Mouse (Mus musculus): ENCODE measurements around the gene Cklf. TPM values are rescaled to one million over a fixed set of nuclear protein-coding genes. Genes with fewer than 3 reads are reported as not detected.
"Not testable (repeated sequence)": the region's sequence is repeated elsewhere in the genome, so short reads cannot be mapped to it uniquely, and the experiment has no call there.

The Cklf gene
- polyA plus RNA-seq, 1 experiment from 2014 or later: 38.2 TPM

DNA sequence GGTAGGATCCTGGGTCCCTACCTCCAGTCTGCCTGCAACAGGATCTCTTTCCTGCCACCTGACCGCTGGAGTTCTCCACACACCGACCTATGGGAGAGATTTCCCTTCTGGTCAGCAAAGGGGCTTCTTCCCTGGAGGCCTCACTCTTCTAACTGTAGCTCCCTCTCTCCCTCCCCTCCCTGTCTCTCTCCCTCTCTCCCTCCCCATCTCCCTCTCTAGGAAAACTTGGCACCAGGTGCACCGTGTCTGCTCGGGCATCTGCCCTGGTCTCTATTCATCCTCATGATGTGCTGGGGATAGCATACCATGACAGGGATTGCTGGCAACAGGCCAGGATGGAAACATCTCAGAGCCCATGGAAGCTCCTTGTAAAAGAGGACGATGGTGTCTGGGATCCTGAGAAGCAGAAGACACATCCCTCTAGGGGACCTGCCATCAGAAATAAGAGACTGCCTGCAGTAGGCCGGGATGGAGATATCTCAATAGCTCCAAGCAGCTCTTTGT, 18.3 kb downstream of the Cklf start:
- Histone ChIP-seq H3K36me3 (peaks cover 7% of the 10 kb centered on the region; the same call in 1 of the 2 replicates), H3K9ac (no peak overlapping the region), H3K9me3 (no peaks in the 10 kb centered on the region), H3K4me2 (replicated peaks) (no peak overlapping the region), H3K4me1 (no peaks in the 10 kb centered on the region), H3K4me3 (no peak overlapping the region), H3K27me3 (replicated peaks) (no peaks in the 10 kb centered on the region), H3K27ac (no peak overlapping the region)
- WGBS: 92% methylated on average over 6 of the region's 6 CpGs
- ATAC-seq (ENCODE audit: low FRiP score, low read depth): no peak

DNA sequence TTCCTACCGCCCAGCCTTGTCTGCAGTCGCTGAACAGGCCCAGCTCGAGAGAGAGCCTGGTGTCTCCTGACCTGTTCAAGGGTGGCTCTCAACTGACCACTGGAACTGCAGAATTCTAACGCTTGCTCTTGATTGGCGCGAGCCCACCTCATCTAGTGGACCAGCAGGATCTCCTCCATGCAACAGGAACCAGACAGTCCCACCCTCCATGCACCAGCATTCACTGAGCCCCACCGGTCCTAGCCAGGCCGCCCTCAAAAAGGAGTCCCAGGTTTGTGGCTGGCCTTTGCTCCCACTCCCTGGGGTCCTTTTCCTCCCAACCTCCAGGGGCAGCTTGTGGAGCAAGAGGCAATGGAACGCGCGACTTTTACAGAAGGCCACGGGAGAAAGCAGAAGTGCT, 42.4 kb downstream of the Cklf start, which contains the start of gene Cmtm2a:
Gene Cmtm2a (minus strand): TSS at position 101 of the 400 bp plus-strand sequence.
- H3K36me3 ChIP-seq; H3K9me3 ChIP-seq; H3K4me1 ChIP-seq; H3K9ac ChIP-seq; H3K4me2 ChIP-seq (replicated peaks); H3K4me3 ChIP-seq; H3K27ac ChIP-seq; H3K27me3 ChIP-seq (replicated peaks); ATAC-seq (ENCODE audit: low FRiP score, low read depth): not testable (repeated sequence)
- 85% methylated on average over 12 of the region's 12 CpGs for WGBS

- Histone ChIP-seq H3K9ac (no peak overlapping the region), H3K27me3 (replicated peaks) (no peaks in the 10 kb centered on the region), H3K4me1 (no peaks in the 10 kb centered on the region), H3K4me3 (no peak overlapping the region), H3K27ac (no peak overlapping the region), H3K36me3 (no peaks in the 10 kb centered on the region), H3K9me3 (no peaks in the 10 kb centered on the region), H3K4me2 (replicated peaks) (no peak overlapping the region)
- ATAC-seq (ENCODE audit: low FRiP score, low read depth): no peak
- WGBS: 93% methylated on average over 1 of the region's 1 CpGs
Measured at GRCm38 (mm10) chr8:104294396-104294795, 43.7 kb downstream of the Cklf start.

DNA sequence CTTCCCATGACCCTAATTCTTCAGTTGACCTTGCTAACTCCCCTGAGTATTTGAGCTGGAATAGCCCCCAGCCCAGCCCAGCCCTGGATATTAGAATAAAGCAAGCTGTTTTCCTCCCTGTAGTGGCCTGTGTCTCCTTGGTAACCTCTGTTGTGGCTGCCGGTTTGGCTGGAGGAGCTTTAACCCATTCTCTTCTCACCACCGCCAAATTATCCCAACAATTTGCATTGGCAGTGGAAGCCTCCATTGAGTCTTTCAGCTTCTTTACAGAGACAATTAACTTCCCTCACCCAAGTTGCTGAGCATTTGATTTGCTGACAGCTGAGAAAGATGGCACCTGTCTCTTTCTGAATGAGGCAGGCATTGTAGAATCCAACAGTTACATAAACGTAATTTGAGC, 50.9 kb downstream of the Cklf start:
- H3K36me3 ChIP-seq; H3K9me3 ChIP-seq; H3K27ac ChIP-seq; H3K4me1 ChIP-seq; H3K27me3 ChIP-seq (replicated peaks); H3K4me2 ChIP-seq (replicated peaks); H3K4me3 ChIP-seq; H3K9ac ChIP-seq: not testable (repeated sequence)
- ATAC-seq (ENCODE audit: low FRiP score, low read depth): 0 out of 2 replicates have a peak, but pooled peaks have one; percentile 53
- WGBS: 8% methylated on average over 3 of the region's 3 CpGs

DNA sequence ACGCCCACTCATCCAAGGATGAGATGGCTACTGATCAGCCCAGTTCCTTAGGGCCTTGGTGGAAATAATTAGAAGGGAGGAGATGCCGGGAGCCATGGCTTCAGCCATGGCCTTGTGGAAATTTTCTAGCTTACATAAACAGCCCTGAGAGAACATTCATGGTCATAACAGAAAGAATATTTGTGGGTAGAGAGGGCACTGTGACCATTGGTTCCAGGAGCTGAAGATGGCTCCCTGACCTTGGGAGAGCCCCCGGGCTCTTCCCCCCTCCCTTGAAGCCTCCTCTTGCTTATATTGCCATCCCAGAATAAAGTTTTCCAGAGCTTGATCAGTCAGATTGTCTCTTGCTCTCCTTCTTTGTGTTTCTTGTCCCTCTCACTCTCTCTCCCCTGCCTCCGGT, 51.9 kb downstream of the Cklf start:
- H3K4me1 ChIP-seq; H3K4me3 ChIP-seq; ATAC-seq (ENCODE audit: low FRiP score, low read depth); H3K27me3 ChIP-seq (replicated peaks); H3K27ac ChIP-seq; H3K9ac ChIP-seq; H3K9me3 ChIP-seq; H3K36me3 ChIP-seq; H3K4me2 ChIP-seq (replicated peaks): not testable (repeated sequence)
- WGBS: 88% methylated on average over 4 of the region's 4 CpGs

- ATAC-seq (ENCODE audit: low FRiP score, low read depth): no peak
- H3K36me3 ChIP-seq: no peaks in the 10 kb centered on the region
- no peaks in the 10 kb centered on the region for H3K27me3 ChIP-seq (replicated peaks)
- no peaks in the 10 kb centered on the region for H3K9me3 ChIP-seq
- no peak overlapping the region for H3K4me3 ChIP-seq
- H3K27ac ChIP-seq: no peak overlapping the region
- no peaks in the 10 kb centered on the region for H3K4me1 ChIP-seq
- no peak overlapping the region for H3K9ac ChIP-seq
- H3K4me2 ChIP-seq (replicated peaks): no peak overlapping the region
- WGBS: 91% methylated on average over 11 of the region's 11 CpGs
Measured at GRCm38 (mm10) chr8:104304962-104305361, 54.3 kb downstream of the Cklf start.

GRCm38 (mm10) chr8:104308341-104308740, 57.7 kb downstream of the Cklf start:
- H3K27me3 ChIP-seq (replicated peaks); H3K4me2 ChIP-seq (replicated peaks): not testable (repeated sequence)
- 48% methylated on average over 6 of the region's 6 CpGs for WGBS

GRCm38 (mm10) chr8:104309441-104310155, 58.9 kb downstream of the Cklf start, which contains the start of the genes Gm45711 and Cmtm1:
Gm45711 (minus strand) TSS chr8:104310081.
Cmtm1 (minus strand) TSS chr8:104310145.
- H3K27me3 ChIP-seq (replicated peaks); ATAC-seq (ENCODE audit: low FRiP score, low read depth); H3K4me3 ChIP-seq; H3K36me3 ChIP-seq; H3K9ac ChIP-seq; H3K9me3 ChIP-seq; H3K27ac ChIP-seq; H3K4me2 ChIP-seq (replicated peaks); H3K4me1 ChIP-seq: not testable (repeated sequence)
- WGBS: 90% methylated on average over 36 of the region's 36 CpGs

More at GRCm38 (mm10) chr8:104308341-104308740, 57.7 kb downstream of the Cklf start:
- not testable (repeated sequence) for ATAC-seq (ENCODE audit: low FRiP score, low read depth); H3K36me3 ChIP-seq; H3K9ac ChIP-seq; H3K9me3 ChIP-seq; H3K4me3 ChIP-seq; H3K27ac ChIP-seq; H3K4me1 ChIP-seq

GRCm38 (mm10) chr8:104312023-104312422, 61.4 kb downstream of the Cklf start:
- not testable (repeated sequence) for H3K4me3 ChIP-seq; H3K27ac ChIP-seq; ATAC-seq (ENCODE audit: low FRiP score, low read depth); H3K4me1 ChIP-seq; H3K36me3 ChIP-seq; H3K27me3 ChIP-seq (replicated peaks); H3K4me2 ChIP-seq (replicated peaks); H3K9me3 ChIP-seq; H3K9ac ChIP-seq
- WGBS: 89% methylated on average over 3 of the region's 3 CpGs

DNA sequence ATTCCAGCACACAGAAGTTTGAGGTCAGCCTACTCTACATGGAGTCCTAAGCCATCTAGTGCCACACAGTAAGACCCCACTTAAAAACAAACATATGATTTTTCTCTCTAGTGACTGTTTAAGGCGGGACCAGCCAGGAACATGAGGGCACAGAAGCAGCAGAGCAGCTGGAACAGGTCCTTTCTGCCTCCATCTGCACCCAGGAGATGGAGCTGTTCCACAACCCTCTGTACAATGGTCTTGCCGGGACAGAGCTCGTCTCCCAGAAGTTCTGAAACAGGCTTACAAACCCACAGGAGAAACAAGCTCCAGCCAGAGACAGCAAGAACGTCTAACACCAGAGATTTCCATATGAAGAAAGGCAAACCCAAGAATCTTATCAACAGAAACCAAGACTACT, 62.6 kb downstream of the Cklf start:
- Histone ChIP-seq H3K9me3 (no peaks in the 10 kb centered on the region), H3K36me3 (no peaks in the 10 kb centered on the region), H3K4me2 (replicated peaks) (no peak overlapping the region), H3K27me3 (replicated peaks) (no peaks in the 10 kb centered on the region), H3K4me3 (no peak overlapping the region), H3K27ac (no peak overlapping the region), H3K4me1 (no peaks in the 10 kb centered on the region), H3K9ac (no peak overlapping the region)
- WGBS: 87% methylated on average over 4 of the region's 4 CpGs
- ATAC-seq (ENCODE audit: low FRiP score, low read depth): no peak

Other genes with a start within 250 kb of the Cklf start
- 14.5 and 17.1 TPM in 2 replicates for gene Cdh5, start 149.2 kb upstream of the Cklf start, polyA plus RNA-seq (2016; fragmentation: Nextera tagmentation; extraction: Ambion mirVana)
- 3.7 and 4.3 TPM in 2 replicates for gene Bean1, start 80.4 kb upstream of the Cklf start, polyA plus RNA-seq (2016; fragmentation: Nextera tagmentation; extraction: Ambion mirVana)
- 42.4 and 43.2 TPM in 2 replicates for gene Tk2, start 2.3 kb upstream of the Cklf start, polyA plus RNA-seq (2016; fragmentation: Nextera tagmentation; extraction: Ambion mirVana)
- not detected in 2 replicates for gene Cmtm2a, start 42.3 kb downstream of the Cklf start, polyA plus RNA-seq (2016; fragmentation: Nextera tagmentation; extraction: Ambion mirVana)
- not detected in 2 replicates for gene Gm45711, start 59.2 kb downstream of the Cklf start, polyA plus RNA-seq (2016; fragmentation: Nextera tagmentation; extraction: Ambion mirVana)
- gene Cmtm1, start 59.3 kb downstream of the Cklf start, polyA plus RNA-seq (2016; fragmentation: Nextera tagmentation; extraction: Ambion mirVana): not detected in 2 replicates
- gene Gm11020, start 70.7 kb downstream of the Cklf start, polyA plus RNA-seq (2016; fragmentation: Nextera tagmentation; extraction: Ambion mirVana): not detected in 2 replicates
- gene Cmtm2b, start 71.4 kb downstream of the Cklf start, polyA plus RNA-seq (2016; fragmentation: Nextera tagmentation; extraction: Ambion mirVana): not detected in 2 replicates
- gene Cmtm3, start 88.5 kb downstream of the Cklf start, polyA plus RNA-seq (2016; fragmentation: Nextera tagmentation; extraction: Ambion mirVana): 73.6 and 76.8 TPM in 2 replicates
- 2.3 and 2.7 TPM in 2 replicates for gene Cmtm4, start 144.9 kb downstream of the Cklf start, polyA plus RNA-seq (2016; fragmentation: Nextera tagmentation; extraction: Ambion mirVana)
- gene Dync1li2, start 192.2 kb downstream of the Cklf start, polyA plus RNA-seq (2016; fragmentation: Nextera tagmentation; extraction: Ambion mirVana): 114 and 130 TPM in 2 replicates